Mouse (Mus musculus) erythroblast, embryonic 14.5 days (primary cell): ENCODE data around the gene Mlxipl.

Experiments
- GATA1 ChIP-seq: IDR thresholded peaks from 2 replicates; pipeline ENCODE4 v1.6.1; 2012; ENCODE audit warnings: low read length, inconsistent platforms, mixed read lengths
- TAL1 ChIP-seq: IDR thresholded peaks from 3 replicates; pipeline ENCODE4 v1.6.1; 2012; ENCODE audit warnings: low read length, inconsistent platforms, mixed read lengths

DNA sequence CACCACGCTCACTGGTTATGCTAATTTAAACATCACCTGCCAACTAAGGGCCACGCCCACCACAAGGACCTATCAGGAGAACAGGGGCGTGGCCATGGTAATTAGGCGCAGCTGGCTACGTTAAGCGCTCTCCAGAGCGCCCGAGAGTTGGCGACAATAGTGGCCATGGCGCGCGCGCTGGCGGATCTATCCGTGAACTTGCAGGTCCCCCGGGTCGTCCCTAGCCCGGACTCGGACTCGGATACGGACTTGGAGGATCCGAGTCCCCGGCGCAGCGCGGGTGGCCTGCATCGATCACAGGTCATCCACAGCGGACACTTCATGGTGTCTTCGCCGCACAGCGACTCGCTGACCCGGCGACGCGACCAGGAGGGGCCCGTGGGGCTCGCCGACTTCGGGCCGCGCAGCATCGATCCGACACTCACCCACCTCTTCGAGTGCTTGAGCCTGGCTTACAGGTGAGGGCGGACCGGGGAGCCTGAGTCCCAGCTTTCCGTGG, 17.1 kb downstream of the Mlxipl start:
- TF ChIP-seq TAL1: no peak
- no peak for TF ChIP-seq GATA1
